In genomic region chr7:90044100-90044698, GRCm38 (mm10) we compare ENCODE assay signal across 23 mouse cellular contexts.
A peak's percentile ranks its signal among the peaks of the same experiment; 100 is the strongest.
DNase-seq lines count a peak whose midpoint lies in the region; ATAC-seq lines count a peak whose summit lies in the region.
"Had no signal": no experiment of that assay in that cellular context is flagged by ENCODE, and none has a peak within 500 bp of the region (broad histone marks: within the 10 kb centered on the region; RNA-seq: fewer than 3 reads in every experiment).

No protein-coding gene starts in this region.

- H3K4me3 ChIP-seq in lung, embryonic 16.5 days (ENCODE audit: low read length) = no peak overlapping the region
- H3K4me3 ChIP-seq in intestine, embryonic 16.5 days (ENCODE audit: low read length) = no peak overlapping the region
- peak overlapping the region; percentile 46; the same call in 1 of the 2 replicates for H3K4me3 ChIP-seq in liver, embryonic 13.5 days (replicated peaks)
- no peak overlapping the region for H3K4me3 ChIP-seq in stomach, embryonic 15.5 days (replicated peaks)
- H3K4me3 ChIP-seq in heart, embryonic 10.5 days = no peak overlapping the region
- H3K4me3 ChIP-seq: forebrain, embryonic 13.5 days; hindbrain, embryonic 13.5 days; megakaryocyte, embryonic 14.5 days; midbrain, embryonic 15.5 days; myocyte; neural tube, embryonic 13.5 days had no signal

- ATAC-seq in lung, embryonic 16.5 days (ENCODE audit: low read depth) = peak; percentile 15; the same call in 1 of the 2 replicates
- ATAC-seq in intestine, embryonic 16.5 days = peak; percentile 43
- ATAC-seq in liver, embryonic 13.5 days (ENCODE audit: low read depth) = no peak
- ATAC-seq in stomach, embryonic 15.5 days (ENCODE audit: insufficient read depth, low FRiP score, low read depth) = no peak; the same call in 1 of the 2 replicates
- ATAC-seq: forebrain, embryonic 13.5 days; midbrain, embryonic 15.5 days had no signal

- H3K4me1 ChIP-seq in lung, embryonic 16.5 days (replicated peaks; ENCODE audit: control insufficient read depth, insufficient read depth, low read length) = peaks cover 31% of the 10 kb centered on the region
- peaks cover 17% of the 10 kb centered on the region for H3K4me1 ChIP-seq in intestine, embryonic 16.5 days (ENCODE audit: control insufficient read depth, insufficient read depth, low read length)
- H3K4me1 ChIP-seq in liver, embryonic 13.5 days (replicated peaks) = peaks cover 99% of the 10 kb centered on the region
- H3K4me1 ChIP-seq in stomach, embryonic 15.5 days = peaks cover 11% of the 10 kb centered on the region
- H3K4me1 ChIP-seq in heart, embryonic 10.5 days = peaks cover 18% of the 10 kb centered on the region
- H3K4me1 ChIP-seq: forebrain, embryonic 13.5 days had no signal

- H3K36me3 ChIP-seq in lung, embryonic 16.5 days (ENCODE audit: control insufficient read depth, insufficient read depth, low read length) = no peaks in the 10 kb centered on the region
- no peaks in the 10 kb centered on the region for H3K36me3 ChIP-seq in intestine, embryonic 16.5 days (ENCODE audit: control insufficient read depth, insufficient read depth, low read length)
- no peaks in the 10 kb centered on the region for H3K36me3 ChIP-seq in liver, embryonic 13.5 days
- H3K36me3 ChIP-seq in stomach, embryonic 15.5 days = no peaks in the 10 kb centered on the region
- H3K36me3 ChIP-seq in heart, embryonic 10.5 days = no peaks in the 10 kb centered on the region
- H3K36me3 ChIP-seq: hindbrain, embryonic 13.5 days; midbrain, embryonic 15.5 days; neural tube, embryonic 13.5 days had no signal

- peak overlapping the region; percentile 88 for H3K27ac ChIP-seq in lung, embryonic 16.5 days (ENCODE audit: low read length)
- no peak overlapping the region for H3K27ac ChIP-seq in intestine, embryonic 16.5 days (ENCODE audit: low read length)
- H3K27ac ChIP-seq in liver, embryonic 13.5 days = peak overlapping the region; percentile 91
- peak overlapping the region; percentile 74; the same call in 1 of the 2 replicates for H3K27ac ChIP-seq in stomach, embryonic 15.5 days
- no peak overlapping the region for H3K27ac ChIP-seq in heart, embryonic 10.5 days
- H3K27ac ChIP-seq: forebrain, embryonic 13.5 days; hindbrain, embryonic 13.5 days; midbrain, embryonic 15.5 days; neural tube, embryonic 13.5 days had no signal

- H3K4me2 ChIP-seq in lung, embryonic 16.5 days (ENCODE audit: low read depth, low read length) = no peak overlapping the region
- no peak overlapping the region for H3K4me2 ChIP-seq in intestine, embryonic 16.5 days (ENCODE audit: low read depth, low read length)
- H3K4me2 ChIP-seq in liver, embryonic 13.5 days = peak overlapping the region; percentile 59
- no peak overlapping the region for H3K4me2 ChIP-seq in stomach, embryonic 15.5 days
- H3K4me2 ChIP-seq: forebrain, embryonic 13.5 days; hindbrain, embryonic 13.5 days; midbrain, embryonic 15.5 days; neural tube, embryonic 13.5 days had no signal

- 58% methylated on average over 4 of the region's 4 CpGs for WGBS in lung, embryonic 16.5 days
- WGBS in intestine, embryonic 16.5 days = 69% methylated on average over 4 of the region's 4 CpGs
- WGBS in liver, embryonic 13.5 days (ENCODE audit: insufficient replicate concordance) = 87% methylated on average over 4 of the region's 4 CpGs
- 65% methylated on average over 4 of the region's 4 CpGs for WGBS in stomach, embryonic 15.5 days
- 90% methylated on average over 4 of the region's 4 CpGs for WGBS in heart, embryonic 10.5 days

- intact Hi-C loops in left cerebral cortex, postnatal 36 days (cut with DNase I) = no loop called here
- intact Hi-C loops in heart, postnatal 10 days (cut with DNase I) = no loop called here

- no peak overlapping the region for H3K9ac ChIP-seq in lung, embryonic 16.5 days (ENCODE audit: low read length)
- H3K9ac ChIP-seq in intestine, embryonic 16.5 days (ENCODE audit: low read depth, low read length) = no peak overlapping the region
- H3K9ac ChIP-seq in liver, embryonic 13.5 days = peak overlapping the region; percentile 49; the same call in 1 of the 2 replicates
- H3K9ac ChIP-seq in stomach, embryonic 15.5 days = no peak overlapping the region
- H3K9ac ChIP-seq: forebrain, embryonic 13.5 days; hindbrain, embryonic 13.5 days; midbrain, embryonic 15.5 days; neural tube, embryonic 13.5 days had no signal

- DNase-seq in lung, postnatal 4 days = no peak
- DNase-seq in liver, embryonic 13.5 days = no peak
- DNase-seq in left cerebral cortex, postnatal 36 days (ENCODE audit: low spot score in 2 of 2) = no peak
- DNase-seq in heart, postnatal 10 days = no peak
- DNase-seq in heart, embryonic 10.5 days (ENCODE audit: low spot score) = no peak
- DNase-seq: cerebellum, adult 18-20 months; cerebellum, postnatal 25 days; gastrocnemius, postnatal 10 days; heart, adult 18-20 months; heart, postnatal 36 days; lung, adult 2 months; retina, postnatal 1 day; right cerebral cortex, postnatal 4 days; thymus, postnatal 14 days had no signal

- no peaks in the 10 kb centered on the region for H3K9me3 ChIP-seq in lung, embryonic 16.5 days (ENCODE audit: control insufficient read depth, low read length)
- no peaks in the 10 kb centered on the region for H3K9me3 ChIP-seq in intestine, embryonic 16.5 days (ENCODE audit: control insufficient read depth, low read length)
- H3K9me3 ChIP-seq in liver, embryonic 13.5 days (replicated peaks) = no peaks in the 10 kb centered on the region
- H3K9me3 ChIP-seq in stomach, embryonic 15.5 days = no peaks in the 10 kb centered on the region
- no peaks in the 10 kb centered on the region for H3K9me3 ChIP-seq in heart, embryonic 10.5 days
- H3K9me3 ChIP-seq: forebrain, embryonic 13.5 days; hindbrain, embryonic 13.5 days; megakaryocyte, embryonic 14.5 days; midbrain, embryonic 15.5 days; neural tube, embryonic 13.5 days had no signal

- H3K27me3 ChIP-seq in lung, embryonic 16.5 days (ENCODE audit: control insufficient read depth, insufficient read depth, low read depth, low read length) = no peaks in the 10 kb centered on the region
- no peaks in the 10 kb centered on the region for H3K27me3 ChIP-seq in intestine, embryonic 16.5 days (replicated peaks; ENCODE audit: control insufficient read depth, insufficient read depth, low read length)
- no peaks in the 10 kb centered on the region for H3K27me3 ChIP-seq in liver, embryonic 13.5 days
- no peaks in the 10 kb centered on the region for H3K27me3 ChIP-seq in stomach, embryonic 15.5 days (replicated peaks)
- no peaks in the 10 kb centered on the region for H3K27me3 ChIP-seq in heart, embryonic 10.5 days (ENCODE audit: insufficient read depth, poor library complexity, severe bottlenecking)
- H3K27me3 ChIP-seq: forebrain, embryonic 13.5 days; hindbrain, embryonic 13.5 days; megakaryocyte, embryonic 14.5 days; midbrain, embryonic 15.5 days; neural tube, embryonic 13.5 days had no signal

Comparison
In these comparisons a context has a peak if more than half of its experiments do, and no peak if none do; other contexts are left out.
1. ATAC-seq: peak in lung, embryonic 16.5 days (single experiment) and intestine, embryonic 16.5 days (single experiment); none in liver, embryonic 13.5 days (single experiment) and stomach, embryonic 15.5 days (single experiment).
2. H3K27ac ChIP-seq: peak in lung, embryonic 16.5 days (single experiment), liver, embryonic 13.5 days (single experiment) and stomach, embryonic 15.5 days (single experiment); none in intestine, embryonic 16.5 days (single experiment) and heart, embryonic 10.5 days (single experiment).